Mouse (Mus musculus) small intestine, adult 2 months (tissue): ENCODE data around the gene Tmem269.

Experiments used
- CTCF ChIP-seq: fragments of 200-500 bp; IDR thresholded peaks from 2 replicates; pipeline ENCODE4 v1.5.1; 2012; ENCODE audit warnings: low read depth, mild to moderate bottlenecking, control low read depth, inconsistent platforms, low read length, moderate library complexity, mixed read lengths; ENCODE audit not compliant: insufficient replicate concordance, insufficient read length; ENCODE audit errors: extremely low read depth
- POLR2A ChIP-seq: fragments of 200-500 bp; IDR thresholded peaks from 2 replicates; pipeline ENCODE4 v1.6.1; 2012; ENCODE audit warnings: low read depth, mild to moderate bottlenecking, control low read depth, inconsistent platforms, low read length, moderate library complexity

DNA sequence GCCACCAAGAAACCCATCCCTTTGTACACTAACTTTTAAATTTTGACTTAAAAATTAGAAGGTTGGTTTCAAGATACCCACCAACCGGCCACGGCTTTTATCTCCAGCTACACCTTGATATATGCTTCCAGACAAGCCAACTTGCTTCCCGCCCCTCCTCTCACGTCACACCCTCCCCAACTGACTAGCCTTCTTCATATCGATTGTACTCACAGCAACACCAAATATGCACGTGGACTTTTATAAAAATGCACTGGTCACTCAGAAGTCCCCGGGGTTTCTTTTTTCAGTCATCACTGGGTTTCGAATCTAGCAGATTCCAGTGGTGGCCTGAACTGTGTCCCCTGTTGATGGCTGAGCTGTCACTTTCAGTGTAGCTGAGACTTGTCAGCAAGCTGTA is 27.4 kb downstream of the Tmem269 start:
- TF ChIP-seq POLR2A (no peak), CTCF (no peak)
